Mouse (Mus musculus): ENCODE data around the gene Ric3.

DNA sequence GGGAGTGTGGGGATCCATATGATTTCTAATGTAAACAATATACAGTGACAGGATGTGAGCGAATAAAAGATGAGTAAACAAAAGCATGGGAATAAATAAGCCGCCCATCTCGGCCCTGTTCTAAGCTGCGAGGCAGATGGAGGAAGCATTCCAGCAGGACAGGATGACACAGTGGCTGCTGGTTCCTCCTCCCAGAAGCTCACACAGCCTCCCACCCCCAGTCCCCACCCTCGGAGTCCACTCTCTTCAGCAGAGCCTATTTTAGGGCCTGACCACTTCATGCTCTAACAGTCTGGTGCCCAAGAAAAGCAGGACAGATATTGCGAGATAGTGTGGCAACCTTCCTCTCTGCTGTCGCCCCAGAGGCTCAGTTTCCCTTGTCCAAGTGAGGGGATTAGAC lies 14.1 kb upstream of the Ric3 start:
- TF ChIP-seq EP300 (IDR thresholded peaks at IDR 0.05), result no peak
- no peak for TF ChIP-seq CTCF (IDR thresholded peaks at IDR 0.05)
